Mouse (Mus musculus) WW6 (cell line): Measurements from ENCODE around the gene Pfdn5.

ENCODE experiments used
- DNase-seq: peaks from one replicate; pipeline ENCODE4 v3.0.0-alpha.2; 2013; ENCODE audit warnings: low read depth, low spot score

Gene Pfdn5

DNA sequence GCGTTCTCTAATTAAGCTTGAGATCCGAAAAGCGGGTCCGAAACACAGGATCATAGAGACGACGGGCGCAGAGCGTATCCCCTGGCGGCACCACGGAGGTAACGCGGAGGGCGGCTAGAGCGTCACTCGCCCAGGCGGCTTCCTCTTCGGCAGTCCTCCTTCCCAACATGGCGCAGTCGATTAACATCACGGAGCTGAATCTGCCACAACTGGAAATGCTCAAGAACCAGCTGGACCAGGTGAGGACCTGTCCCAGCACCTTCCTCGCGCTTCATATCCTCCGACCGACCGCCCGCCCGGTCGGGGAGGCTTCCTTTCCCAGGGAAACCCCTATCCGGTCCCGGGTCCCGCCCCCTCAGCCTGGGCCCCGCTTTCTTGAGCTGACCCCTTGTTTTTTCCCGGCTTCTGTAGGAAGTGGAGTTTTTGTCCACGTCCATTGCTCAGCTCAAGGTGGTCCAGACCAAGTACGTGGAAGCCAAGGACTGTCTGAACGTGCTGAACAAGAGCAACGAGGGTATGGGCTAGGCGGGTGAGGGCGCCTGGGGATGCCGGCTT lies at the start of gene Pfdn5:
TSS of gene Pfdn5 (plus strand) at position 95 of the 555 bp plus-strand sequence.
- DNase-seq: no peak

DNA sequence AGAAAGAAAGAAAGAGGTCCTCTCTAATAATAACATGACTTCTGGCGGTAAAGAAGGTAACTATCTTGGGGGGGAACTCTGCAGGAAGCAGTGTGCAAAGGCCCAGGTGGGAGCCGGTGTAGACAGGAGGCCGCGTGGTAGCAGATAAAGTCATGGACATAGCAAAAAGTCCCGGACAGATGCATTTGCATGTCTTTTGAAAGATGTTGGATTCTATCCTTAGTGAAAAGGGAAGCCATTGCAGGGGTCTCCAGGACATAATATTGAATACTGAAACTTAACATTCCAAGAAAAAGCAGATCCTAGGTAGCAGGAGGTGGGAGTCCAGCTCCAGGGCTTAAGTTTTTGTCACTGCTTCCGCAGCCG lies 47.2 kb upstream of the Pfdn5 start:
- DNase-seq: no peak

DNA sequence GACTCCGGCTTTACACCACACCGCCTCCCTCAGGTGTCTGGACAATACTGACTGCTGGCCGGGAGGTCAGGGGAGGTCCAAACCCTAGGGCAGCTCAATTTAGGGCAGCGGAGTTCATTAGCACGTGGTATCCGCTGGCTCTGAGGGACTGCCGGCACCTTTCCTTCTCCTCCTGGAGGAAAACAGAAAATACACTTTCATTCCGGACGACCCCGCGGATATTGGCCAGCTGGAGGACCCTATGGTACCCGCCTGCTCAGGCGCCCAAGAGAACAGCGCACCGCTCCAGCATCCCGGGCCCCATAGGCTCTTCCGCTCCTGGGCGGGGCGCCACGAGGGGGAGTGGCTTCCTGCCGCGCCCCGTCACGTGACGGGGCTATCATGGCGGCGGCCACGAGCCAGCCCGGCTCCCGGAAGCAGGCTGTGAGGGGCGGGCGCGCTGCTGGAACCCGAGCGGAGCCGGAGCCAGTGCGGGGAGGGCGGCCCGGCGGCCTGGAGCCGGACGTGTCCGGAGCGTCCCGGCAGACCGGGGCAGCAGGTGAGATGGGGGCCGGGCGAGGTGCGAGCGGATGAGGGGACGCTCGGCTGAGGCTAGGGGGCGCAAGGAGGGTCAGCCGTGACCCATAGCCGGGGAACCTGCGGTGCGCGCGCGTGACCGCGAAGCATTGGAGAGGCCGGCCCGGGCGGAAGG lies 46.7 kb upstream of the Pfdn5 start, which contains the start of gene Mfsd5:
TSS of gene Mfsd5 (plus strand) at position 363 of the 691 bp plus-strand sequence.
- DNase-seq: peak; percentile 80

DNA sequence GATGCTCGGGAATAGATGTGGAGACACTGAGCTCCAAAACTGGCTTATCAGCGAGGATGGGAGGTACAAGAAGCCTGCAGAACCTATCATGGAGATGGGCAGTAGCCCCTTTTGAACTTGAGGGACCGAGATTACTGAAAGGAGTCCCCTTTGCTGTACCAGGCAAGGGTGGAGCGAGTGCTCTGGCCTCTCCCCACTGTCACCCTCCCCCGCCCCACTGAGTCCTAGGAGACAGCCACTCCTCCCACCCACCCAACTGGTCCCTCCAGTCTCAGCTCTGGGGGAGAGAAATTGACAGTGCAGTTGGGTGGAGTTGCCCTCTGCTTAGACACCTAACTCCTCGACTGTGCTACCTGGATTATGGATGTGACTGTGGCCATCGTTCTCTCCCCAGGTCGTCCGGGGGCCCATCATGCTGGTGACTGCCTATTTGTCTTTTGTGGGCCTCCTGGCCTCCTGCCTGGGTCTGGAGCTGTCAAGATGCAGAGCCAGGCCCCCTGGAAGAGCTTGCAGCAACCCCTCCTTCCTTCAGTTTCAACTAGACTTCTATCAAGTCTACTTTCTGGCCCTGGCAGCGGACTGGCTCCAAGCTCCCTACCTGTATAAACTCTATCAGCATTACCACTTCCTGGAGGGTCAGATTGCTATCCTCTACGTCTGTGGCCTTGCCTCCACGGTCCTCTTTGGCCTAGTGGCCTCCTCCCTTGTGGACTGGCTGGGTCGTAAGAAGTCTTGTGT lies 46.0 kb upstream of the Pfdn5 start:
- no peak for DNase-seq

DNA sequence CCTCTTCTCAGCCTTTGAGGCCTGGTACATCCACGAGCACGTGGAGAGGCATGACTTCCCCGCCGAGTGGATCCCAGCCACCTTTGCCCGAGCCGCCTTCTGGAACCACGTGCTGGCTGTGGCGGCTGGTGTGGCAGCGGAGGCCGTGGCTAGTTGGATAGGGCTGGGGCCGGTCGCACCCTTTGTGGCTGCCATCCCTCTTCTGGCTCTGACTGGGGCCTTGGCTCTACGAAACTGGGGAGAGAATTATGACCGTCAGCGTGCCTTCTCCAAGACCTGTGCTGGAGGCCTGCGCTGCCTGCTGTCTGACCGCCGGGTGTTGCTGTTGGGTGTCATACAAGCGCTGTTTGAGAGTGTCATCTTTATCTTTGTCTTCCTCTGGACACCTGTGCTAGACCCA lies 45.3 kb upstream of the Pfdn5 start:
- no peak for DNase-seq

DNA sequence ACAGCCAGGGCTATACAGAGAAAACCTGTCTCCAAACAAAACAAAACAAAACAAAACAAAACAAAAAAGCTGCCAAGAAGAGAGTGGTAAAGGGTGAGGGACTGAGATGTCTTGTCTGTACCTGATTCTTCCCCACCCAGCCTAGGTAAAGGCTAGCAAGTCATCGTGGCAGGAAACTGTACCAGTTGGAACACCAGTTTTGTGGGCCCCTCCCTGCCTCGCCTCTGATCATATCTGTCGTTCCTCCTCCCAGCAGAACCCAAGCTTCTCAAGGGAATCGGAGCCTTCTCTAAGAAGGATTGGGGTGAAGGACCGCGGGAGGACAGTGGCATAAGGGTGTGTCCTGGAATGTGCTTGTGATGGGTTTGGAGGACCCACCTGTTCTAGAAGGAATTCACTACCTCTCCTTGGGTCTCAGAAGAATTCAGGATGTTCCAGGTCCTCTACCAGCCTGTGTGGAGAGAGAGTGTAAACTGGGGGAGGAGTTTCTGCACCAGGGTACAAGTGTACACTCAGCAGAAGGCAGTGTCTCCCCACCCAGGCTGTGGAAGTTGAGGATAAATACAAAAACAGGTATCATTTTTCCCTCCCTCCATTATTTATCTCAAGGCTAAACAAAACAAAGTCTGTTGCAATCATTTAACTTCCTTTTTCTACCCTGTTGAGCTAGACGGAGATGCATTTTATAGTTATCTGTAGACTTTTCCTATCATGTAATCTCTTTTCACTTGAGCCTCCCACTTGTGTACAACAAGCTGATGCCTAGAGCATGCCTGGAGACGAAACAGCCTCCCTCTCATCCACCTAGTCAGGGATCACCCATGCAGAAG lies 43.2 kb upstream of the Pfdn5 start:
- DNase-seq: no peak

DNA sequence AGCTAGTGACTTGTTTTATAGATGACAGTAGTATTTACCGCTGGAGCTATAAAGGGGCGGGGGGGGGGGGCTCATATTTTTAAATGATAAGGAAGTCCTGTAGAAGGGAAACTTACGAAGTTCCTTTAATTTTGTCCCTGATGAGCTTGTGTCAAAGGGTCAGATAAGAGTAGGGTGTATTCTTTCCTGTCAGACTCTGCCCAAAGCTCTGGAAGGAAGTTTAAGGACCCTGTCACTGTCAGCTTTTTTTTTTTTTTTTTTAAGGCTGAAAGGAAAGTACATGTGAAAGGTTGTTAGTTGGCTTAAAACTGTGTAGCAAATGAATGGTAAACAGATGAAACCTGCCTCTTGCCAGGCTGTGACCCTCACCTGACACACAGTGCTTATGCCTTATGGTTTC lies 42.3 kb upstream of the Pfdn5 start:
- no peak for DNase-seq

DNA sequence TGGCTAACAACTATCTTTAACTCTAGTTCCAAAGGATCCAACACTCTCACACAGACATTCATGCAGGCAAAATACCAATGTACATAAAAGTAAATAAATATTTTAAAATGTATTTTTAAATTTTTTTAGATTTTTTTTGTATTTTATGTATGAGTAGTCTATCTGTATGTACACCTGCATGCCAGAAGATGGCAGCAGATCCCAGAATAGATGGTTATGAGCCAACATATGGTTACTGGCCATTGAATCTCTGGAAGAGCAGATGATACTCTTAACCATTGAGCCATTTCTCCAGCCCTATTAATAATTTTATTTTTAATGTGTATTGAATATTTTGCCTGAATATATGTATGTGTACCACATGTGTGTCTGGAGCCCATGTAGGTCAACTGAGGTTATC lies 38.5 kb upstream of the Pfdn5 start:
- no peak for DNase-seq

DNA sequence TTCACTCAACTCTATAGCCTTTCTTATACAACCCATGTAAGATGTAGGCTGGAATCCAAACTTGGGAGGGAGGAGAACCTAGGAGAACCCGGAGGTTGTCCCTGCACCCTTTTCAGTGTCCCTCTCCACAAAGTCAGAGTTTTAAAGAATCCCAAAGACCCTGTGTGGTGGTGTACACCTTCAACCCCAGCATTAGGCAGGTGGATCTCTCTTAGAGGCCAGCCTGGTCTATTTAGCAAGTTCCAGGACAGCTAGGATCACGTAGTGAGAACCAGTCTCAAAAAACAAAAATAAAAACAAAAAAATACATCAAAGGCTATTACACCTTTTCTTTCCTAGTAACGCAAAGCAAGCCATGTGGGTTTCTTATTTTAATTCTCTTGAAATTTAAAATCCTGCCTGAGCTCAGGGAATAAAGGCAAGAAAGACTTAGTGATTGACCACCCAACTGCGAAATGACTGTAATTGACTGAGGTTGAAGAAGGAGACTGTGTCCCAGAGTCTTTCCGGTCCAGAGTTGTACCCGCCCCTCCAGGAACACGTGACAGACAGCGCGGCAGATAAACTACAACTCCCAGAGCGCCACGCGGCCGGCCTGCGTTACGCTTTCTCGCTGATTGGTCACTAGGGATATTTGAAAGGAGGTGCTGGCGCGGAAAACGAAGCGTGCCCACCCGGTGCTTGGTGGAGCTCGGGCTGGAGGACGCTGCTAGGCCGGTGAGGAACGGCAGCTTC lies 30.1 kb upstream of the Pfdn5 start, which contains the start of gene Espl1:
TSS of gene Espl1 (plus strand) at position 634 of the 735 bp plus-strand sequence.
- DNase-seq: peak; percentile 85

DNA sequence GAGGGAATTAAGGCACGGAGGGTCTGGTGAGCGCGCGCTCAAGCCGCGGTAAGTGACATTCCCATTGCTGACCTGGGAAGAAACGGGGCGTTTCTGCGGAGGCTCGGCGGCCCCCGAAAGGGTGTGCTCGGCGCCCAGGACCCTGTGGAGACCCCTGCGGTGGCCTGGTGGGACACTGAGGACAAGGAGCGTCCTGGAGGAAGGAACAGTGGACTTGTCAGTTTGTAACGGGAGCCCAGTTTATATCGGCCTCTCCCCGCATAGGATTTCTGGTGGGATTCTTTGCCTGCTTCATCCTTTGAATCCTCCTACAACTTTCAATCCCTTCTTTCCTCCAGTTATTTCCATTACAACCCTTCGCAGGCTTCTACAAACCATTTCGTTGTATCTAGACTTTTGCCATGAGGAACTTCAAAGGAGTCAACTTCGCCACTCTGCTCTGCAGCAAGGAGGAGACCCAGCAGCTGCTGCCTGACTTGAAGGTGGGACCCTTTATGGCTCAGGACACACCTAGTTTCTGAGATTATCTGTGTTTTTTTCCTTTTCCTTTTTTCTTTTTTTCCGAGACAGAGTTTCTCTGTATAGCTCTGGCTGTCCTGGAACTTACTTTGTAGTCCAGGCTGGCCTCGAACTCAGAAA lies 29.4 kb upstream of the Pfdn5 start:
- no peak for DNase-seq

DNA sequence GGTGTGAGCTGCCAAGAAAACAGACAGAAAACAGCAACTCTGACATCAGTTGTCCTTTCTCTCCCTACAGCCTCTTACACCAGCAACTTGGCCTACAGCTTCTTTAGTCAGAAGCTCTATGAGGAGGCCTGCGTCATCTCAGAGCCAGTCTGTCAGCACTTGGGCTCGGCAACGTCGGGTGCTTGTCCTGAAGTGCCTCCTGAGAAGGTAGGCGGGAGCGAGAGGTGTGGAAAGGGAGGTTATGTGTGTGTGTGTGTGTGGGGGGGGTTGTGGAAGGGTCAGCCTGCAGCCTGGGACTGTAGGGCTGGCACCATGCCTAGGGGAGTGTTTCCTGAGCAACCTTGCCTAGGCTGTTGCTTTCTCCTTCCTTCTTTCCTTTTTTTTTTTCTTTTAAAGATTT lies 23.4 kb upstream of the Pfdn5 start:
- no peak for DNase-seq

DNA sequence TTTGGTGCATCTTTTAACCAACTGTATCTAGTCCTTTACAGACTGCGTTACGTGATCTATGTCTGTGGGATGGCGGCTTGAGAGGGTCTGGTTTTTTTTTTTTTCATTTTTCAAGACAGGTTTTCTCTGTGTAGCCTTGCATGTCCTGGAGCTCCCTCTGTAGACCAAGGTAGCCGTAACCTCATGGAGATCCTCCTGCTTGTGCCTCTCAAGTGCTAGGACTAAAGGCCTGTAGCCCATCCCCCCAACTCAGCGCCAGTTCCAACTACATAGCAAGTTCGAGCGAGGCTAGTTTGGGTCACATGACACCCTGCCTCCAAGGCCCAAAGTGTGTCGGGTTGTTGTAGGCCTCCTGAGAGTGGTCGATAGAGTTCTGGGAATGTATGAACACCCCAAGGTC lies 17.2 kb upstream of the Pfdn5 start:
- DNase-seq: no peak

DNA sequence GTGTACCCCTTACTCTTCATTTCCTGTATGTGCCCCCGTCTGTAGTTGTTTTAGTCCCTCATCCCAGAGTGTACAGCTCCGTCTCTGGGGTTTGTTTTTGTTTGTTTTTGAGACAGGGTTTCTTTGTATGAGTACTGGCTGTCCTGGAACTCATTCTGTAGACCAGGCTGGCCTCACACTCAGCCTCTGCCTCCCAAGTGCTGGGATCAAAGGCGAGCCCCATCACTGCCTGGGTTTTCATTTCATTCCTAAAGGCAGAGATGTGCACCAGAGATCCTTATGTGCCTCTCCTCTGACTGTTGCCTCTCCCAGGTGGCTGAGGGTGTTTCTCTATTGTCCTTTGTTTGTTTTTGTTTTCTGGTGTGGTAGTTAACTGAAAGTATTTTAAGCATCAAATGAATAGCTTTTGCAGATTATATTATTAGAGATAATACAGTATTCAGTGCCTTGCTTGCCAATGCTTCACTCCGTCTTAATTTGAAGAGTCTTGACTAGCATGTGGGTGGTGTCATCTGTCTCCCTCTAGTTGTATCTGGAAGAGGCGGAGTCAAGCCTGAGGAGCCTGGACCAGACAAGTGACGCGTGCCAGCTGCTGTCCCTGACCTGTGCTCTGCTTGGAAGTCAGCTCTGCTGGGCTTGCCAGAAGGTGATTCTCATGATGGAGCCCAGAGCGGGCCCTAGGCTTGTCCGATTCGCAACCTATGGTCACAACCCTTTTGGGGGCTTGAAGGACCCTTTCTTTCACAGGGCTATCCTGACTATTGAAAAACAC lies 15.7 kb upstream of the Pfdn5 start:
- no peak for DNase-seq

DNA sequence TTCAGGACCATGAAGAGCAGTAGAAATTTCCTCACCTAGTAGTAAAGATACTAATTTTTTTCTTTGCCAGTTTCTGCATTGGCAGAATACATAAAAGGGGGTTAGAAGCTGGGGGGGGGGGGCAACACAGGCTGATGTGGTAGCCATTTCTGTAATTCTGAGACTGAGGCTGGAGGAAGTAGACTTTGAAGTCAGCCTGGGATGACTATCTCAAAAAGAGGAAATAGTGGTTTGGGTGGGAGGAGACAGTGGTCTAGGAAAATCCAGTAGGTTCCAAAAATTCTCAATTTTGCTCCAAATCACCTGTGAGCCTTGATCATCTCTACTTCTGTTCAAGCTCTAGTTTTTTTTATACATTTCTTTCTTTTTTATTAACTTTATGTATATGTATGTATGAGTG lies 14.4 kb upstream of the Pfdn5 start:
- DNase-seq: no peak

DNA sequence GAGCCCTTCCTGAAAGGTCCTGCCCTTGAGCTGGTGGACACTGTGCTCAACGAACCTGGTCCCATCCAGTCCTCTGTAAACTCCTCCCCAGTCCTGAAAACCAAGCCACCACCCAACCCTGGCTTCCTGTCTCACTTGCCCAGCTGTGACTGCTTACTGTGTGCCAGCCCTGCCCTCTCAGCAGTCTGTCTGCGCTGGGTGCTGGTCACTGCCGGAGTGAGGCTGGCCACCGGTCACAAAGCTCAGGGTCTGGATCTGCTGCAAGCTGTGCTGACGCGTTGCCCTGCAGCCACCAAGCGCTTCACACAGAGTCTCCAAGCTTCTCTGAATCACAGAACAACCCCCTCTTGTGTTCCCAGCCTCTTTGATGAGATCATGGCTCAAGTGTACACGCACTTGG lies 10.6 kb upstream of the Pfdn5 start:
- no peak for DNase-seq

DNA sequence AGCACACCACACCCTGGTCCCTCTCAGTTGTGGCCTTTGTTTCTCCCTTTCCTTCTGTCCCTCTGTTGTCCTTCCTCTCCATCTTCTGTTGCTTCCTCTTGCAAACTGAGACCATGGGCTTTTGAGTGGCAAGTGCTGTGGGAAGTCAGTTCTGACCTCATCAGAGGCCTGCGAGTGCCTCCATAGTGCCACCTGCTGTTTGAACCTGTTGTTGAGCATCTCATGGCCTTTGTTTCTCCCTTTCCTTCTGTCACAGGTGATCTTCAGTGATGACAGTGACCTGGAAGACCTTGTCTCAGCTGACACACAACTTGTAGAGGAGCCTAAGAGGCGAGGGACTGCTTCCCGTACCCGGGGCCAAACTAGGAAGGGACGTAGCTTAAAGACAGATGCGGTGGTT lies 9.7 kb upstream of the Pfdn5 start:
- no peak for DNase-seq

DNA sequence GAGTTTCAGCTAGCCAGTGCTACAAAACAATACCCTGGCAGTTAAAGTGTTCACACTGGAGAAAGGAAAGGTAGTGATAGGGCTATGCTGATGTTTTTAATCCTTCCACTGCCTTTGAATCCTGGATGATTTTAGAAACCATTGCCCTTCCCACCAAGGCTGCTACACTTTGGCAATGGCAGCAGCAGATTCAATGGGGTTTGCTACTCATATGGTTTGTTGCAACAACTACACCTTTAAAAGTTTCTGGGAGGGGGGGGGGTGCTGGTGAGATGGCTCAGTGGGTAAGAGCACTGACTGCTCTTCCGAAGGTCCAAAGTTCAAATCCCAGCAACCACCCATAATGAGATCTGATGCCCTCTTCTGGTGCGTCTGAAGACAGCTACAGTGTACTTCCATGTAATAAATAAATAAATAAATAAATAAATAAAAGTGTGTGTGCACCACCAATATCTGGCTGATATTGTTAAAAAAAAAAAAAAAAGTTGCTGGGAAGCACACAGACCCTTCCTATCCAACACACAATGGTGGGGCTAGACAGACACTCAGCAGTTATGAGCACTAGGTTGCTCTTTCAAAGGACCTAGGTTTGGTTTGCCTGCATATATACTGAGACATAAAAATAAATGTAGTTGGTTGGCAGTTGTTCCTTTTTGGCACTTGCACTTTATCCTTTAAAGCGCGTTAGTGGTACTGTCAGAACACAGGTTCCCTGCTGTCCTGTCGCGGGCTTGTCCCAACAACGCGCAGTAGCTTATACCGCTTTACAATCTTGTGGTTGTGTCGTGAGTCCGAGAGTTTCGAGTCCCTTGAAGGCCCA lies 1.1 kb upstream of the Pfdn5 start:
- no peak for DNase-seq

DNA sequence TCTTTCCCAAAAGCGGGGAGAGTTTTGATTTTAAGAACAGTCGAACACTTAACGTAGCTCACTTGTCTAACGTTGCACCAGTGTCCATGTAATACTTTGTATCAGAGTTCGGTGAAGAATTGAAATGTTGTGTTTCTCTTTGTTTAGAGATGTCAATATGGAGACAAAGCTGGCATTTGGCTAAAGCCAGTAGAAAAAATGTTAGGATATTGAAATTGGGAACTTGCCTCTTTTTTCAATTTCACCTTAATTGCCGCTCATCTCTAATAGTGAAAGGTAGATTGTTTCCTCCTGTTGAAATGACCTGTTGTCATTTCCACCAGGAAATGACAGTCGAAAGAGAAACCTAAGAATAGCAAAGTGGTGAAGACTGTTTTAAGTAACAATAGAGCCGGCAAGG lies 976 bp downstream of the Pfdn5 start:
- DNase-seq: no peak

DNA sequence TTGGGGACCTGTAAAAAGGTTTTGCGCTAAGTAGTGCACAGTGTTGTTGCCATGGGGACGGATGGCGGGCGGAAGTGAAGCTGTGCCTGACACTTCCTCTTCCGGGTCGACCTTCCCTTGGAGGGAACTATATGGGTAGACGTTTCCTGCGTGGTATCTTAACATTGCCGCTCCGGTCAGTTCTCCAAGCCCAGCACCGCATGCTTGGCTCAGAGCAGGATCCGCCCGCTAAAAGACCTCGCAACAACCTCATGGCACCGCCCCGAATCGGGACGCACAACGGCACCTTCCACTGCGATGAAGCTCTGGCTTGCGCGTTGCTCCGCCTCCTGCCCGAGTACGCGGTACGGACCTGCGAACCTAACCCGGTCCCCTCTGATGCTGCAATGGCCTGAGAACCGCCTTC lies 5.7 kb downstream of the Pfdn5 start, which contains the start of gene Myg1:
TSS of gene Myg1 (plus strand) at position 100 of the 406 bp plus-strand sequence.
- DNase-seq: peak; percentile 68
